Mouse (Mus musculus) thymus, postnatal 25 days (tissue): ENCODE data around the gene 1600015I10Rik.
"Not testable (repeated sequence)": the region's sequence is repeated elsewhere in the genome, so short reads cannot be mapped to it uniquely, and the experiment has no call there.

Experiments
- DNase-seq: peaks from one replicate; pipeline ENCODE4 v3.0.0; 2022

The 1600015I10Rik gene

DNA sequence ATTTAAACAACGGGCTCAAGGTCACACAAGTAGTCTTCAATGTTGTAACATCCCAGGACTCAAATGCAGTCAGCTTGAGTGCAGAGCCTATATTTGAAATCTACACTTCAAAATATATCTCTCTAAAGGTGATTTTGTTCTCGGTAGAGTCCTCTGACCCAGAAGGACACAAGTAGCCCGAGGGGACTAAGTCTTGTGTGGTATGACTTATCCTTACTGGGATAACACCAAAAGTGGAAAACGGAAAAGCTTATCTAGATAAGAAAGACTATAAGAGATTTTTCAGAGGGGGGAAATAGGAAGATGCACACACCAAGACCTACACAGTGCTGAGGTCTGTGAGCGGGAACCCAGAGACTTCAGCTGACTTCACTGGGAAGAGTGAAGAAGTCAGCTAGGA lies at the start of gene 1600015I10Rik:
1600015I10Rik (plus strand) TSS at position 301 of the 400 bp plus-strand sequence.
- DNase-seq, result no peak

DNA sequence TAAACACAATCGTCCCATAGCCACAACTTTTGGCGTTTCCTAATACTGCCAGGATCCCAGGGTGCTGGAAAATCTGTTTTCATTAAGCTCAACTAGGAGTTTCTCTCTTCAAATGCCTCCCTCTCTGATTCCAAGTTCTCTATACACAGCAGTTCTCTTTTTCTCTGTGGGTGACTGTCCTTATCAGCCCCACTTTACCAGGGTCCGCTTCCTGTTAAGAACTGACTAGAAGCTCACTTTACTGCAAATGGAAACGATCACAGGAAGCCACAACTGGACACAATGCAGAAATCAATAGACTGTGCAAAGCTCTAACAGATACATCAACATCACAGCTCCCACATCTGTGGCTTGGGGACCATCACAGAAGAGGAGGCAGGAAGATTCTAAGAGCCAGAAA lies 35.5 kb upstream of the 1600015I10Rik start:
- no peak for DNase-seq

DNA sequence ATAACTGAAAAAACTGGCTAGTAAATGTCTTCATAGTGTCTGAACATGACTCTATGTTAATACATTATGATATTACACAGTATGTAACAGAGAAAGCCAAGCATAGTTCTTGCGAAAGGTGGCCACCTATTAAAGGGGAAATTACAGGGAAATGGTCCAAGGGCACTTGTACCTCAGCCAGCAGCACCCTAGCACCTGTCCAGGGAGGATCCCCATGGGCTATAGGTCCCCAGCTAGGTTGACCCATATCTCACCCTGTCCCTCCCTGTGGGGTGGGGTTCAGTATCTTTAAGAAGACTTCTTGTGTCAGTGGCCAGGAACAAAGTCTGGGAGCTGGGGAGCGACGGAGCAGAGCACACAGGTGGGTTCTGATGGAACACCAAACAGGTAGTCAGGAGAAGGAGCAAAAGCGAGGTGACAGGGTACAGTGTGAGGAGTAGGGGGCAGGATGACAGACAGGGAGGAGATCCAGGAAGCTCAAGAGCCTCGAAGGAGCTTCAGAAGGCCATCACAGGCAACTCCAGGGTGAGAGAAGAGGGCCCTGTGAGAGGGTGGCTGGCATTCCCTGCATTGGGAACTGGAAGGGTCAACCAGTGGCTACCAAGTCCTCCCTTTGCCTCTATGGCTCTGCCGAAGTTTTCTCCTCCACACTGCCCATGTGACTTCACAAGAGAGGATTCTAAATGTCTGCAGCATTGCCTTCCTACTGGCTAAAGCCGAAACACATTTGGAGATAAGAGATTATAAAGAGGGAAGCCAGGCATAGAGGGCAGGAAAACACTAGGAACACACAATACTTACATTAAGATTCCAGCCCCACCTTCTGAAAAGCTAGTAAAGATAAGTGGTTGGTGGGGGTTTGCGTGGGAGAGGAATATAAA lies 34.5 kb upstream of the 1600015I10Rik start:
- DNase-seq, result no peak

DNA sequence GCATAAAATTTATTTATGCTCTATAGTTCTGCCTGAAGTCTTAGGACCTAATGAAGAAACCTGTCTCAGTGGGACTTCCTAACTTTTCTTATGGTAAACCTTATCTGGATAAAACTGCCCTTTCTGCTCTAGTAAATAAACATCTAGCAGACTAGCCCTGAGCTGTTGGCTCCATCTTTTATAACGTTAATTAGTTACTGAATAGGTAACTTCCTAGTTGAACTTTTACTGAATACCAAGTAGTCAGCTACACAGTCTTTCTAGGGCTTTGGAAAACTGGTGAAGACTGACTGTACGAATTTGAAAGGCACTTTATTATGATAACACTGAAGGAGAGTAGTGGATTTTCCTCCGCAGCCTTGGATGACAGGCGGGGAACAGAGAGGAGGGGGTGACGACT lies 33.8 kb upstream of the 1600015I10Rik start:
- DNase-seq, result no peak

DNA sequence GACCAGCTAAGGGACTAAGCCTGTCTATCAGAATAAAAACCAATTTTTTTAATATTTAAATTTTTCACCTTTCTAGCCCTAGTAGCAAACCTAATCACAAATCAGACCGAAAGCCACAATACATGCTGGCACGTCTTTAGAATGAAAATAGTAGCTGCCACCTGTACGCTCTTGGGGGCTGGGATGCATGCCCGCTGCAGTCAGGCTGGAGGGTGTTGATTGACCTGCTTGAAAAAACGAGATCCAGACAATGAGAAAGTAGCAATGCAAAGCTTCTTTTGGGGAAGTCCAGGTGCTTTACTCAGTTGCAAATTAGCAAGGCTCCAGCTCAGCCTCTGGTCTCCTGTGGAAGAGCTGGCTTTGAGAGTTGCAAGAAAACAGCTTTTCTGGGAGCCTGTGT lies 32.7 kb upstream of the 1600015I10Rik start:
- no peak for DNase-seq

DNA sequence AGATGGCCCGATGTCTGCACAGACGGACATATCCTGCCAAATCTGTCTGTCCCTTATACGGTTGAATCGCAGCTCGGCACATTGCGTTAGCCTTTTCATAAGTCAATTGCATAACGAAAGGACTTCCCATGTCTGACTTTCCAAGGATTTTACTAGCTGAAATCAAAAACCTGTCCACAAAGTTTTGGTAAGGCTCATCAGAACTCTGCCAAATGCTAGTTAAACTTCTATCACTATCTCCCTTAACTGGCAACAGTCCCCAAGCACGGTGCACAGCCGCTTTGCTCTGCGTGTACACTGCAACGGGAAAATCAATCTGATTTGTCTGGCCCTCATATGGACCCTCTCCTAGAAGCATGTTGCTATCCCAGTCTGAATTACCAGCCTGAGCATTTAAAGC lies 28.4 kb upstream of the 1600015I10Rik start:
- not testable (repeated sequence) for DNase-seq

DNA sequence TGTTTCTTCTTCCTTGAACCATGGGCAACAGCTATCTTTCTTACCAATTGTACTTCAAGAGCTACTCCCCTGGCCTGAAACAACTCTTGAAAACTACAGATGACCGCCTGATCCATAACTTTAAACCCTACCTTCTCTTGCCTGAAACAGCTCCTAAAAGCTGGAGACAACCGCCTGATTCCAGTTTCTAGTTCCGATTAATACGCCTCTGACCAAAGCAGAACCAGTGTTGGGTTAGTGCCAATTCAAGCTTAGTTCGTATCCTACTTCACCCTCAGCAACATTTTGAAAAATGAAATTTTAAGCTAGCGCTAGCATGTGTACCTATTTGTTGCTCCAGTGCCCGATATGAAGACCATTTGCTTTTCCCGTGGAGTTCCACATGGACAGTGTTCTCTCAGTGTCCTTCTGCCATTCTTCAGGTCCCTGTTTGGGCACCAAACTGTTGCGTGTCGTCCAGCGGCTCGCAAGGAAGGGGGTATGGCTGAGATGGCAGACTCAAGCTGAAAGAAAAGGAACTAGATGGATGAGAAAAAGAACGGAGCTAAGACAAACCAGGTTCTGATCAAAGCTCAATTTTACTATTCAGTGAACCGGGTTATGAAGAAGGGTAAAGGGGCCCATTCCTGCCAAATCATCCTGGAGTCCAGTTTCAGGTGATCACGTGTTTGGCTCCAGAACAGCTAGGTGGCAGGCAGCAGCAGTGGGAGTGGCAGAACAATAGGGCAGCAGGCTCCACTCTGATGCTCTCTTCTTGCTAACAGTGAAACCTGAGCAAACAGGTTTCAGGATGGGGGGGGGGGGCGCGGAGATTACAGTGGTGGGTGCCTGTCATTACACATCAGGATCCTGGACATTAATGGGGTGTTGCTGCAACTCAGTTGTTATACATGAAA lies 26.9 kb upstream of the 1600015I10Rik start:
- DNase-seq, result no peak

DNA sequence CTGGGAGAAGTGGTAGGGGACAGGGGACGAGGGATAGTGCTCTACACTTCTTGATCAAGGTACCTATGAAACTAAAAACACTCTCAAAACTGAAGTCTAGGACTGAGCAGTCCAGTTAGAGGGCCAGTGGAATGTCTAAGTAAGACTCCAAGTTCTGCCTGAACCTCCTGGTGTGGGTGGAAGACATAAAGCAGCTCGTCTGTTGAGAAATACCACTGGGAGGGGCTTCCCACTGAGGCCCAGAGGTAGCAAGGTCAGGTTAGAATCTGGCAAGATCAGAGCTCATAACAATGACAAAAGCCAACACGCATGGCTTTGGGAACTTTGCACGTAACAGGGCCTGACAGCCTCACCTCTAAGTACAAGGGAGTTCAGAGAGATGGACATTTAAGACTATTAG lies 26.3 kb upstream of the 1600015I10Rik start:
- DNase-seq, result no peak

DNA sequence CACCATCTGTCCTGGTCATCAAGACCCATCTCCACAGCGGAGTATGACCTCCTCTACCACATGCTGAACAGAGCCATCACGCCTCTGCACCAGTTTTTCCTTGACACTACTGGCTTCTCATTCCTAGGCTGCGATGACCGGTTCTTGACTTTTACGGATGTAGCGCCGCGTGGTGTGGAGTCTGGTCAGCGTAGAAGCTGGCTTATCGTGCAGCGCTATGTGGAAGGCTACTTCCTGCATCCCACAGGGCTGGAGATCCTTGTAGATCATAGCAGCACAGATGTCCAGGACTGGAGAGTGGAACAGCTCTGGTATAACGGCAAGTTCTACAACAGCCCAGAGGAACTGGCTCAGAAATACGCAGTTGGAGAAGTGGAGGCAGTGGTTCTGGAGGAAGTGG lies 24.1 kb upstream of the 1600015I10Rik start:
- DNase-seq, result no peak

DNA sequence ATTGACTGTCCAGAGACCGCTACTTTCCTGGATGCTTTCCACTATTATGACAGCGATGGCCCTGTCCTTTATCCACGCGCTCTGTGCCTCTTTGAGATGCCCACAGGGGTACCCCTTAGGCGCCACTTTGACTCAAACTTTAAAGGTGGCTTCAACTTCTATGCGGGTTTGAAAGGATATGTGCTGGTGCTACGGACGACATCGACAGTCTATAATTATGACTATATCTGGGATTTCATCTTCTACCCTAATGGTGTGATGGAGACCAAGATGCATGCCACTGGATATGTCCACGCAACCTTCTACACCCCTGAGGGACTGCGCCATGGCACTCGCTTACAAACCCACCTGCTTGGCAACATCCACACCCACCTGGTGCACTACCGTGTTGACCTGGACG lies 23.3 kb upstream of the 1600015I10Rik start:
- no peak for DNase-seq

DNA sequence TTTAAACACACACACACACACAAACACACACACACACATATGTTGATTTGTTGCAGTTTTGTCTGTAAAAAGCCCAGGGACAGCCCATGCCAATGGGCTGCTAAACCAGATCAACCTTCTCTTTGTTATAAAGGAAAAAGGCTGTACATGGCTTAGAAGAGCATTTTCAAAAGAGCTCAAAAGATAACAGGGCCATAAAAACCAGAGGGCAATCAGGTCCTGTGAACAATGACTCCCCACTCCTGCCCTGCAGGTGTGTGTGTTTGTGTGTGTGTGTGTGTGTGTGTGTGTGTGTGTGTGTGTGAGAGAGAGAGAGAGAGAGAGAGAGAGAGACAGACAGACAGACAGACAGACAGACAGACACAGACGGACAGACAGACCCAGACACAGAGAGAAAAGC lies 20.5 kb upstream of the 1600015I10Rik start:
- no peak for DNase-seq

DNA sequence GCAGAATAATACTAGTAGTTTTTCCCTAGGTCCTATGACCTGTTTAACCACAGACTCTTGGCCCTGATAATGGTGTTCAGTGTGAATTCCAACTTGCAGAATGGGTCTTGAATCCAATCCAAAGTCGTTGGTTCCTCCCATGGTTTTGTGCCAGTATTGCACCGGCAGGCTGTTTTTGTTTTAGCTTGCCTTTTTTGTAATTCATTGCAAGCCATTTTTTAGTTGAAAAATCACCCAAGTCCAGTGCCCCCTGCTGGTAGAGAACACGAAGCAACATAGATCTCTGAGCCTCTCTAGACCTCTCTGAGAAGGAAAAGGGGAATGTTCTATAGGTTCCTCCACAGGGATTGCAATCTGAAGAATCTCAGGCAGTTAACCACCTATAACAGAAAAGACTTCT lies 17.7 kb upstream of the 1600015I10Rik start:
- DNase-seq, result peak; percentile 14

DNA sequence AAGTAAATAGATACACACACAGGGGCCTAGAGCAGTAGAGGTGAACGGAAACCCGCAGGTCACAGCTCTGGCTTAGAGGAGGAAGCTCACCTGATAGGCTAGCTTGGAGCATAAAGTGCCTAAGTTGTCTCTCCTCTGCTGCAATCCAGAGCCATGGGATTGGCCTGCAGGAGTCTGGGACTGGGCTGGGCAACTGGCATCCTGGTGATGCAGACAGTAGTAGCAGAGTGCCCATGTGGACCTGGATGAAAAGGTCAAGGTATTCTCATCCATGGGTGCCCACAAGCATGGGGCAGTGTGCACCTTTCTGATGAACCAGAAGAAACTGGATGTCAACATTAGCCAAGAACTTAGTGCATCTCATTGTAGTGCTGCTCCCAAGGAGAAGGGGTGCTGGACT lies 16.1 kb upstream of the 1600015I10Rik start:
- DNase-seq, result no peak

DNA sequence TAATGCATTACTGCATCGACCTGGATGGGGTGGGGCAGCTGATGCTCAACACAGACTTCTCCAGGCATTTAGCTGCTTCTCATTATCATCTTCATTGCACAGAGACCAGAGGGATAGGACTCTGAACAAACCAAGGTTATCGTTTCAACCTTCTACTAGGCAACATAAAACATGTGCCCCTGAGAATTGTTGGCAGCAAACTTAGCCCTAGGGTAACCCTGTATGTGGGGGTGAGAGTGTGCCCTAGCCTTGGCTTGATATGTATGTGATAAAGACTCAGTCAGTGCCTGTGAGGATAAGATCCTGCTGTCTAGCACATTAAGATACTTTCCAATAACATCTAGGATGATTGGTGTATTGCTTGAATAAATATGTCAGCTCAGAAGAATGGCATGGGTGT lies 19.9 kb downstream of the 1600015I10Rik start:
- DNase-seq, result no peak

DNA sequence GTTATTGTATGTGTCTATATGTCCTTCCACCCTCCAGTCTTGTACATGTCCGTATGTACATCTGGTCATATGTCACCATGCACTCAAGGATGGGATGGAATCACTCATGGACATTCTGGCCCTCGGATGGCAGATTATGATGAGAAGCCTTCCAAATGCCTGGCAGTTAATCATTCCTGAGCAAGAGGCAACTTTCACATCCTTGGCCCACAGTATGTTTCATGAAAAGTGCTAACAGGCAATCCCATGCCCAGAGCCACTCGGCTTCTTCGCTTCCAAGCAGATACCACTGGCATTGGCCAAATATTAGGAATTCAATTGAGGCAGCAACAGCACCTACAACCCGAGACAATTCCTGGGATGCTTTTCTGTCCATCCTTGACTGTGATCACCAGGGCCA lies 21.0 kb downstream of the 1600015I10Rik start:
- no peak for DNase-seq

DNA sequence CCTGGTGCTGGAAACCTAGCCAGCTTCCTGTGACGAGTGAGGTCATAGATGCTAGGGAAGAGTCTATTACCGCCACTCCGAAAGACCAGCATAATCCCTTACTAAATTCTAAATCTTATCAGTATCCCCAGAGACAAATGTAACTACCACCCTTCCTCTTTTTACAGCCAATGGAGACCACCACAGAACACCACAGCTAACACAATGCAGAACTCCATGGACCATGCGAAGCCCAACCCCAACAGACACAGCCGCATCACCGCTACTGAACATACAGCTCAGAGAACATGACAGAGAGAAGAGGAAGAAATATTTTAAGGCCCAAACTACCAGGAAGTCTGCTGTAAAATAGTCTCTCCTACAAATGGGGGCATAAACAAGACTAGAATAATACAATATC lies 21.9 kb downstream of the 1600015I10Rik start:
- DNase-seq, result no peak

DNA sequence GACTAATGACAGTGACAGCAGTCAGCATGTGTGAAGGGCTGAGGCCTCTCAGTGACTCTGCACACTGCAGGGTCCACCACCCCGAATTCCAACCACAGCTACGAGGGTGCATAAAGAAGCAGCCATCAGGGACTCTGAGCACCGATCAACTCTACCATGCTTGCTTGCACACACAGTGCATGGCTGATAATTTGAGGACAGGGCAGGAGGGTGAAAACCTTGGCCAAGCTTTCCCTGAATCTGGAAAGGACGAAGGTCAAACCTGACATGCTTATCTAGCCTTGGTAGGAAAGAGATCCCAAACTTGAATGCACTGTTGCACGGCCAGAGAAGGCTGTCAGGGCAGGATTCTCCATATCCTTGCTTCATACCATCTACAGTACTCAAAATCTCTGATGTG lies 23.5 kb downstream of the 1600015I10Rik start:
- no peak for DNase-seq

DNA sequence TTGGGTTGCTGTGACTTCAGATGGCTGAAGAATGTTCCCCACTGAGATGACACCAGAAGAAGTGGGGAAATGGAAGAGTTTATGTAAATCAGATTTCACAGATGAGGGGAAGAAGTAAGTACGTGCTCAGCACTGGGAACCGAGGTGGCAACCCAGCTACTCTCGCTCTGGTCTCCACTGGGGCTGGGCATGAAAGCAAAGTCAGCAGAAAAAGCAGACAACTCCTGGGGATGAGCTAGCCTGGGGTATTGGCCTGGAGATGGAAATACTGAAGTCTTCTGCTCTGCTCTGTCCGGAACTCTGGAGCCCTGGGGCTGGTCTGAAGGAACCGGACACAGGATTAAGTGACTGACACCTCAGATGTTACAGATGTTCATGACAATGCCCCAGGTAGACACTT lies 24.5 kb downstream of the 1600015I10Rik start:
- DNase-seq, result no peak

DNA sequence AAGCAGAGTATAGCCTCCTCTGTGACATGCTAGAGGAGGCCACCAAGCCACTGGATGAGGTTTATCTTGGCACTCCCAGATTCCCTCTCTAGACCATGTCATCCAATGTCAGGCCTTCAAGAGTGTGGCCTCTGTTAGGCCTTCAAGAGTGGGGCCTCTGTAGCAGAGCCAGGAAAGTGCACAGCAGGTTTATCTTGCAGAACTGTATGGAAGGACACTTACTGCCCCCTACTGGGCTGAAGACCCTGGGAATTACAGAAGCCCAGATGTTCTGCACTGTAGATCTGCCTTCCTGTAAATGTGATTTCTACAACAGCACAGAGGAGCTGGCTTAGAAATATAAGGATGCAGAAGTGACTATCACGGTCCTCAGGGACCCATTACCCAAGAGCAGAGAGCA lies 25.3 kb downstream of the 1600015I10Rik start:
- peak; percentile 29 for DNase-seq

DNA sequence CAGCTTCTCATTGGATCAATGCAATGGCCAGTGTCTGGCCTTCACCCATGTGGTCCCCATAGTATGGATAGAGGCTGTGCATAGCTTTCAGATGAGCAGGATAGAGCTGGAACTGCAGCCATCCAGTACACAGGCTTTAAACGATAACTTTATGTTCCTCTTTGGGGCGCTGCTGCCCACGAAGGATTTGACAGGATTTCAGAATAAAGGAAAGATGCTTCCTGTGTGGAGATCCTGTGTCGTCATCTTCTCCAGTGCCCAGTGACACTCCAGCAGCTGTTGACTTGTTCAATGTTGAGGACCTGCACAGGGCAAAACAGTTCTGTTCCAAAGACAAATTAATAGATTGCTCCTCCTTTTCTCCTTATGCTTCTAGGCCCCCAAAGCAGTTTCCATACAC lies 27.1 kb downstream of the 1600015I10Rik start:
- no peak for DNase-seq

DNA sequence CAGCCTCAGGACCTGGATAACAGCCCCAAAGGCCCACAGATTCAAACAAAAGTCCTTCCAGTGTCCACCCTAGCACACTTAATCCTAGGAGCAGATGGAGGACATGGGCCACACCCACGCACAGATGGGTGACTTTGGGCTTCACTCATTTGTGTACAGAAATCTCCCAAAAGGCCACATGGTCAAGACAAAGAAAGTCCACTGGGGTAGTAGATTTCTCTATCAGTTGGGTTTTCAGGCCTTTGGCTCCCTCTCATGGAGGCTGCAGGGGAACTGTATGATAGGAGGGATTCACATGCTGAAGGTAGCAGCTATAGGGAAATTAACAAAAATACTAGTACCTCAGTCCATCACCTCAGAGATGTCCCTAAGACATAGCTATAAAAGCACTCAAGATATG lies 28.4 kb downstream of the 1600015I10Rik start:
- DNase-seq, result no peak

DNA sequence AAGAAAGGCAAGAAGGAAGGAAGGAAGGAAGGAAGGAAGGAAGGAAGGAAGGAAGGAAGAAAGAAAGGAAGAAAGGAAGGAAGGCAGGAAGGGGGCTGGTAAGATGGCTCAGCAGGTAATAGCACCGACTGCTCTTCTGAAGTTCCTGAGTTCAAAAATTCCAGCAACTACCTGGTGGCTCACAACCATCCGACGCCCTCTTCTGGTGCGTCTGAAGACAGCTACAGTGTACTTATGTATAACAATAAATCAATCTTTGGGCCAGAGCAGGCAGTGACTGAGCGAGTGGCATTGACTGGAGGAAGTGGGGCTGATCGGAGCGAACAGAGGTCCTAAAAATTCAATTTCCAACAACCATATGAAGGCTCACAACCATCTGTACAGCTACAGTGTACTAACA lies 29.5 kb downstream of the 1600015I10Rik start:
- not testable (repeated sequence) for DNase-seq

DNA sequence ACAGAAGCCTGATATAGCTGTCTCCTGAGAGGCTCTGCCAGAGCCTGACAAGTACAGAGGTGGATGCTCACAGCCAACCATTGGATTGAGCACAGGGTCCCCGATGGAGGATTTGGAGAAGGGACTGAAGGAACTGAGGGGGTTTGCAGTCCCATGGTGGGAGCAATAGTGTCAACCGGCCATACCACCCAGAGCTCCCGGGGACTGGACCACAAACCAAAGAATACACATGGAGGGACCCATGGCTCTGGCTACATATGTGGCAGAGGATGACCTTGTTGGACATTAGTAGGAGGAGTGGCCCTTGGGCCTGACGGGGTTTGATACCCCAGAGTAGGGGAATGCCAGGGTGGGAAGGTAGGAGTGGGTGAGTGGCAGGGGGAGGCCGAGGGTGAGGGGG lies 37.0 kb downstream of the 1600015I10Rik start:
- DNase-seq, result not testable (repeated sequence)

DNA sequence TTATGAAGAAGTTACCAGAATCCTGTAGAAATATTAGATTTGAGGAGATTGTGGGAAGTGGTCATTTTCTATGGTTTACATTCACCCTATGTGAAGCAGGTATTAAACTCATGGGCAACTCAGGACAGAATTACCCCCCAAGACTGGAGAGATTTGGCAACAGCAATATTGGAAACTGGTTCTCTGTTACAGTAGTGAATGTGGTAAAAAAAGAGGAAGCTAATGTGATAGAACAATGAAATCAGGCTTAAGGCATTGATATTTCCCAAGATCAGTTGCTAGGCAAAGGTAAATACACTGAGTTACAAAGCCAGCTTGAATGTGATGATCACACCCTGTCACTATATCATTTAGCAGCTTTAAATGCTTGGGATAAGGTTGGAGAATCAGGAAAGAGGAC lies 38.2 kb downstream of the 1600015I10Rik start:
- no peak for DNase-seq
